Comparison of ENCODE assay signal across 8 mouse cellular contexts in the genomic region with DNA sequence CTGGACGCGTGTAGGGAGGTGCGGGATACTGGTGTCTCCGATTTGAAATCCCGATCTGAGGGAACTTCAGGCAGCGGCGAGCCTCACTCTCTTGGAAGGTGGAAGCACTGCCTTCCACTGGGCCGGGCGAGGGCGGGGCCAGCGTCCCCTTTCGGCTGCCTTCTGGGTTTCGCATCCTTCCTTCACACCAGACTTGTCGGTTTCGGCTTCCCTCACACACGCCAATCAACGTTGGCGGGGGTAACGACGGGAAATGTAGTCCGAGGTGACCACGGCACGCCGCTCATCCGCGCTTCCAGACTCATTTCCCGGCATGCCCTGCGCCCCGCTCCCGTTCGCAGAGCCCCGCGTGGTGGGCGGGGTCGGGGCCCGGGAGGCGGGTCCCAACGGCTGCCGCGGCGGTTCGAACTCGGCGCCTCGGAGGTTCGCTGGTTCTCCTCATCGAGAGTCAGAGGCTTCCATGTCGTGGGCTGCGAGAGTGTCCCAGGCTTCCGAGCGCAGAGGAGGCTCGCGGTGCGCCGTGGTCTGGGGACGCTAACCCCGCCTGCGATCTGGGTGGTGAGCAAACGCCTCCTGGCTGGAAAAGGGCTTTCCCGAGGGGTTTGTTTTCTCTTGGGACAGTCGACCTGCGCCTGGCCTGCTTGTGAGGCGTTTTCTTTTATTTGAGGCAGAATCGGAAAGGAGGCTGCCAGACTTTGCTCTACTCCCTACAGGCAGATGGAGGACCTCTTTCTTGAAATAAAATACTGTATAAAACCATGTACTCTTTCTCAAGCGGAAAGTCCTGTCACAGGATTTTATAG. TPM values are rescaled to one million over a fixed set of nuclear protein-coding genes. Genes with fewer than 3 reads are reported as not detected.
DNase-seq lines count a peak whose midpoint lies in the region; ATAC-seq lines count a peak whose summit lies in the region.

TSS of gene Tmed5 (minus strand) at position 180 of the 803 bp plus-strand sequence.
TSS of gene Ccdc18 (plus strand) at position 435 of the 803 bp plus-strand sequence.

- H3K9ac ChIP-seq in hindbrain, embryonic 14.5 days: peak within 1 kb of the TSS; percentile 68

- peak within 1 kb of the TSS; percentile 88 for H3K4me3 ChIP-seq in hindbrain, embryonic 14.5 days (replicated peaks; ENCODE audit: low read length)

- H3K36me3 ChIP-seq in hindbrain, embryonic 14.5 days (replicated peaks; ENCODE audit: control insufficient read depth, insufficient read depth): peaks cover 11% of the 10 kb centered on the region; the same call in 1 of the 2 replicates

- under 1% methylated on average over 65 of the region's 65 CpGs for WGBS in hindbrain, embryonic 14.5 days

- peak within 1 kb of the TSS; percentile 60 for H3K4me2 ChIP-seq in hindbrain, embryonic 14.5 days (replicated peaks)

- H3K27me3 ChIP-seq in hindbrain, embryonic 14.5 days (ENCODE audit: control insufficient read depth, insufficient read depth, low read length): no peaks in the 10 kb centered on the region

- peaks cover 3% of the 10 kb centered on the region for H3K4me1 ChIP-seq in hindbrain, embryonic 14.5 days (replicated peaks; ENCODE audit: control insufficient read depth, insufficient read depth, low read length)

- no peaks in the 10 kb centered on the region for H3K9me3 ChIP-seq in hindbrain, embryonic 14.5 days (ENCODE audit: control insufficient read depth, low read length)

- peak; percentile 100 for DNase-seq in R1 (ENCODE audit: low read depth, low spot score)
- peak; percentile 97 to 99 for DNase-seq in cerebellum, postnatal 25 days
- peak; percentile 89 to 95 for DNase-seq in frontal cortex, postnatal 25 days (ENCODE audit: low spot score in 2 of 2)
- peak; percentile 98 for DNase-seq in hindbrain, embryonic 14.5 days (ENCODE audit: low spot score)
- peak; percentile 97 for DNase-seq in layer of hippocampus, postnatal 36 days
- DNase-seq in lung, postnatal 36 days: peak; percentile 98
- DNase-seq in retina, postnatal 1 day: peak; percentile 99
- DNase-seq in urinary bladder, adult 18-20 months (ENCODE audit: low spot score in 2 of 2): peak; percentile 96

- peak; percentile 99 for ATAC-seq in hindbrain, embryonic 14.5 days (ENCODE audit: low FRiP score)

- H3K27ac ChIP-seq in hindbrain, embryonic 14.5 days: peak within 1 kb of the TSS; percentile 88

RNA-seq across cellular contexts. Expression of gene Tmed5, which starts in this region (rescaled TPM):
- polyA plus RNA-seq in hindbrain, embryonic 14.5 days (2014; fragmentation: Nextera tagmentation; extraction: Ambion mirVana): 24.8 and 25.4 TPM in 2 replicates
- total RNA-seq in layer of hippocampus, postnatal 36 days (2021): 10 to 100 TPM; 23.9 to 25.0 TPM

RNA-seq across cellular contexts. Expression of gene Ccdc18, which starts in this region (rescaled TPM):
- polyA plus RNA-seq in hindbrain, embryonic 14.5 days (2014; fragmentation: Nextera tagmentation; extraction: Ambion mirVana): 1.9 and 2.4 TPM in 2 replicates
- 1 to 10 TPM; 1.0 to 1.5 TPM for total RNA-seq in layer of hippocampus, postnatal 36 days (2021)

Comparison
In these comparisons a context has a peak if more than half of its experiments do, and no peak if none do; other contexts are left out.
1. Peak in every context shown above with its lines: DNase-seq, ATAC-seq, H3K4me3 ChIP-seq and H3K27ac ChIP-seq.